Mouse (Mus musculus): ENCODE measurements around the gene Rtn1.

The Rtn1 gene

DNA sequence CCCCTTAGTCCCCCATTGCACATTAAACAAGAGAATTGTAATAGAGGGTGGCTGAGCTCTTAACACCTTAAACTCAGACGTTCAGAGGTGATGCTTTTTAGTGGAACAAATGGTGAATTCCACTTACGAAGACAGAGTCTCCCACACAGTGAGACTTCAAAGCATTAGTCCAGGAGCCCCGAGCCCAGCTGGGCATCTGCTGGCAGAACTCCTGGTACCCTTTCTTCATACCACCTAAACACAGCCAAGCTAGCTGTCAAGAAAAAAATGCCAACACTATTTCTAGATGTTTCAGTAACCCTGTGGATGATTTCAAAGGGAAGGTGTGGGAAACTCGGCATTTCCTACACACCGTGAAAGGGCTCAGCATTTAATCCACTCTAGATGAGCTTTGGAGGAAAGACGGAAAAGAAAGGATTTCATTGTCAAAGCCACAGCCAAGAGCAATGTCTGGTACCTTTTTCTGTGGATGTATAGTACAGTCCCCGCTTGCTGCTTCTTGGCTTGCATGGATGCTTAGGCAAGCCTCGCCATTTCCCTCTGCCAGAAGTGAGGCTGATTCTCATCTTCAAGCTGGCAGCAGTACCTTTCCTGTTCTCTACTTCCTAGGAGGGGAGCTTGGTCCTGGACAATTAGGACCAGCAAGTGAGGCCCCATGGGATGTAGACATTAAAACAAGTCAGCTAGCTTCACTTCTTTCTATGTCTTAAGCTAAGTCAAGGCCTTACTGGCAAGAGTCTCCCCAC, 179.2 kb downstream of the Rtn1 start:
- in situ Hi-C loops (cut with MboI, MseI): no loop called here

DNA sequence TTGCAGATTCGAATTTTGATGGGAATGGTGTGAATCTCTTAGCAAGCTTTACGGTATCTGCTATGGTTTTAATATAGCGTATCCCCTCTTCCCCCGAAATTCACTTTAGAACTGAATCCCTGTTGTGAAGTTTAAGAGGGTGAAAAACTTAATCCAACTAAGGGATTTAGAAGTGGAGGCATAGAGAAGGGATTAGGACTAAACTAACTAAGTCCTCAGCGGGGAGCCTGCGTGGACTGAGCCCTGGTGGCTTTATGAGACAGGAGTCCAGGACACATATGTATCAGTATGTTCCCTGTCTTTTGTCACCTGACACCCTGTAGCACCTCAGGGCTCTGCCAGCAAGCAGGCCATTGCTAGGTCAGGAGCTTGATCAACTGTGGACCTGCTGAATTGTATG, 181.1 kb downstream of the Rtn1 start:
- in situ Hi-C loops (cut with MboI, MseI): no loop called here

DNA sequence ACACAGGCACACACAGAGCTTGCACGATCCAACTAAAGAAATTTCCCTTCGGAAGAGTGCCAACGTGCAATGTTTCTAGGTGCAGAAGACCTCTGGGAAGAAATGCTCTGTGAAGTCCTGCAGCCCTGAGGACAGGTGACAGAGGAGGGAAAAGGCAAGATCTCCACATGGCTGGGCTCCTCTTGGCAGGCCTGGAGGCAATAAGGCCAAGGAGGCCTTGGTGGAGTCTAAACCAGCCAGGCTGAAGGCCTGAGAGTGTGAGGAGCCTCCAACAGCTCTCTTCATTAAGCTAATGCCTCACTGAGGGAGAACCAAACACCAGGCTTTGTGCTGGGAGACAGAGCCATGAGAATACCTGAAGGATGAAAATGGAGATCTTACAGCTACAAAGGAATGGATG, 183.5 kb downstream of the Rtn1 start:
- in situ Hi-C loops (cut with MboI, MseI): no loop called here

DNA sequence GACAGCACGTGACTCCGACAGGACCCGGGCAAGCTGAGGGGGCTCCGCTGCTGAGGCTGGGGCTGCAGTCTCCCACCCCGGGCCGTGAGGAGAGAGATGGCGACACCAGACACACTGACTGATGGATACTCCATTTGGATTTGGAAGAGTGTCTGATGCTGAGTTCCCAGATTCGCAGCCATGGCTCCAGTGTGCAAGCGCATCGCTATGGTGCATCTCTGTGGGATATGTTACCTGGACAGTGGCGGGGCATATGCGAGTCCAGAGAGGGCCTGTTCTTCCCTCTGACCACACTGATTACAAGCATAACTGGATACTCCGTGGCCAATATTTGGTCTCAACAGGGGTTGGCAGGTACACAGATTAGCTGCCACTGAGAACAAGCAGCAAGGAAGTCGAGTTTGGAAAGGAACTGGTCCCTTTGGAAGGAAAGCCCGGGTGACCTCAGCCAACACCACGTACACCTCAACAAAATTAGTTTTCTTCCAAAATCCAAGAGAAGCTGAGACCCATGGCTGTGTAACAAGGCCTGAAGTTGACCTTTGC, 185.2 kb downstream of the Rtn1 start:
- in situ Hi-C loops (cut with MboI, MseI): no loop called here

DNA sequence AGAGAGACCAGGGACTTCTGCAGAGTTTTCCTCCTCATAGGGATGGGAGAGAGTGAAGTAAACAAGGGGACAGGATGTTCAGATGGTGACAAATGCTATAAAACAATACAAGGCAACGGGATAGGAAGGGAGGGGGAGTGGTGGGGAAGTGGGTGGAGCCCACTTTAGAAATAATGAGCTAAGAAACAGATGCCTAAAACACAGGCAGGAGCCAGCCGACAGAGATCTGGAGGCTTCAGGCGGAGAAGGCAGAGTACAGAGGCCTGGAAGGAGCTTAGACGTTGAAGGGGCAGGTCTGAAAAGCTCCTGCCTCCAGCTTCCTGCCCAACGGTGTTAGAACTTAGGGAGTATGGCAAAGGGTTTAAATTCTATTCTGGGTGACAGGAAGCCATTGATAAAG, 195.3 kb downstream of the Rtn1 start:
- in situ Hi-C loops (cut with MboI, MseI): no loop called here

DNA sequence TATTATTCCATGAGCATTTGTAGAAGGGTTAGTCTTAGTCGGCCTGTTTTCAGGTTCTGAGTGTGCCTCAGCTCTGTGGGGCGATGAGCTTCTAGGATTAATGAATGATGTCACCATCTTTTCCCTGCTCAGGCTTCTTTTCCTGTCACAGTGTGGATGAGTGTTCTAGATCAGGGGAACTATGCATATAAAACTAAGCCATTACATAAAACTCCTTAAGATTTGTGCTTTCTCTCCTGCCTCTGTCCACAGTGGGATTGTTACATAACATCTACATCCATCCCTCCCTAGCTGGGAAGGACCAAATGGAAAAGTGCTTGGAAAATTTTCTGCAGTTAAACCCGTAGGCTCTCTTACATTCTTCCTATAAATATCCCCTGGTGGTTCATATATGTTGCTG, 208.0 kb downstream of the Rtn1 start:
- in situ Hi-C loops (cut with MboI, MseI): no loop called here

DNA sequence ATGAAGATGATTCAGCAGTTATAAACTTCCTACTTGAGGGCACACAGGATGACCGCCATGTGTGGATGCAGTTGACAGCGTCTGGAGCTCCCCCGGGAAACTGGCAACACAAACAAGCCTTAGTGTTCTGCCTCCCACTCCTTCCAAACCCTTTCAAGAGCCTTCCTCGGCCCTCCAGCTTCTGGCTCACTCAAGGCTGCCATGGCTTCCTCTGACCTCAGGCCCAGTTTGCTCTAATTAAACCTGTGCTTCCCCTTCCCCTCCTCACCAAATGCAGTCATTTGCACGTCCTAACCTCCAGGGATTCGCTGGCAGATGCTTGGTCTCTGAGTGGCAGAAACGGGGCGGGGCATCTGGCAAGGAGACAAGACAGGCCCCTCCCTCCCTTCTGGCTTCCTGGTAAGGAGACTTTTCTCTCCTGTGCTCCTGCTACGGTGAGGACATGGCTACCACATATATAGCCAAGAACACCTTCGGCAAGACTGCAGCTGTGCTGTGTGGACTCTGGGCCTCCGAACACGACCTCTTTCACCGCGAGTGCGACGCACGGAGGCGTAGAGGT, 210.8 kb downstream of the Rtn1 start:
- in situ Hi-C loops (cut with MboI, MseI): no loop called here

DNA sequence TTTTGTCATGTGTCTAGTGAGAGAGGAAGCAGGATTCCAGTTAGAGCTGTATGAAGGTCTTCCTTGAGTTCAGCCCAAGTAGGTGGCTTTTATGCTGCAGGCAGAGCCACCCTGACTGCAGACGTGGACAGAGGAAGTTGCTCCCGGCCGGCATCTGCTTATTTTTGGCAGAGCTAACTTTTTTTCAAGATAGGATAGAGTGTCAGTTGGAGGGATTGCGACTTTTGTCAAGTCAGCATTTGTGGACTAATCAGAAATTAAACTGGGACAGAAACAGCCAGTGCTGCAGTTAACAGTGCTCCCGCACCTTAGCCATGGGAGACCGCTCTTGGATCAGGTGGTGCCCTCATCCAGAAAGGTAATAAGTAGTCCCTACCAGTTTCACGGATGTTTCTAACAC, 211.4 kb downstream of the Rtn1 start:
- in situ Hi-C loops (cut with MboI, MseI): no loop called here

DNA sequence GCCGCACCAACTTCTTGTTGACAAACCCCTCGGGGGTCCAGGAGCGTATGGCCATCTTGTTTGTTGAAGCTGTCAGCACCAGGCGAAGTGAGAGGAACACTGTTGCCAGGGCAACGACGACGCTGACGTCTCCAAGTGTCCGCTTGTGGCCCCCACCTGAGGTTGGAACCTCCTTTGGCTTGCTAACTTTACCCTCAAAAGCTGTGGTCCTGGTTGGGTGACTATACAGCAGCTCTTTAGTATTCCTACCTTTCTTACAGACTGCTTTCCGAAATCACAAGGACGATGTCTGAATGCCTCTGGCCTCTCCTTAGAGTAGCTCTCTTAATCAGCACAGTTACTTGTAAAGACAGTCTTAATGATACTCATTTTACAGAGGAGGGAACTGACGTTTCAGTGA, 223.9 kb downstream of the Rtn1 start, which contains the start of gene Ccdc175:
Ccdc175 (minus strand) TSS at position 101 of the 400 bp plus-strand sequence.
- in situ Hi-C loops (cut with MboI, MseI): no loop called here

DNA sequence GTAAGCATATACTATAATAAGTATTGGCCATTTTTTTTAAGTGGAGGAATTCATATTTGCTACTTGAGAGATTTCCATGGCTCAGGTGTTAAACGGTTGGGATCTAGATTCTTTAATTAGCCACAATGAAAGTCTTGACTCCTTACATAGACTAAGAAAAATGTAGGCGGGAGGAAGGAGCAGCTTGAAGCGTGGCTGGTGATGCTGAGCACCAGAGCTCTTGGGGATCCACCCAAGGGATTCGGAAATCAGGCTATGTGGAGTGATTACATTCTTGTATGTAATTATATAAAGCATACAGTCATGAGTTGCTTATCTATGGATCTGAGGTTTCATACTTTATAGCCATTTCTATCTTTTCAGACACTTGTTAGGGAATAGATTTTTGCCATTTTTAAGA, 229.3 kb downstream of the Rtn1 start:
- in situ Hi-C loops (cut with MboI, MseI): no loop called here

DNA sequence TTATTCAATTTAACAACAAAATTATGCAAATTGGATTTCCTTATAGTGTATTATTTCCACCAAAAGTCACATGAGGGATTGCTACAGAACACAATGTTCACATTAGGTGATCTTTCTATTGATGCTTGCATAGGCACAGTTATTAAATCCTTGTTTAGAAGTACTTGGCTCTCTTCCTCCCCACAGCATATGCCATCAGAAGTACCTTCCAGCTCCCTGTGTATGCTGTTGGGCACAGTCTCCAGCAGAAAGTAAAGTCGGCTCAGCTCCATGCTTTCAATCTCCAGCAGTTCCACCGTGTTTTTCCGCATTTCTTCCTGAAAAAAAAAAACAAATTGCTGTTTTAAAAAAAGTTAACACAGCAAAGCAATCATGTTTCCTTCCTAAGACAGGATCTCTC, 230.5 kb downstream of the Rtn1 start:
- in situ Hi-C loops (cut with MboI, MseI): no loop called here

All from T-helper 1 cell (primary cell).